Comparison of ENCODE assay signal across 7 mouse cellular contexts in genomic region chr5:29569378-29570280, GRCm38 (mm10). TPM values are rescaled to one million over a fixed set of nuclear protein-coding genes. Genes with fewer than 3 reads are reported as not detected.
DNase-seq lines count a peak whose midpoint lies in the region; ATAC-seq and TF ChIP-seq lines count a peak whose summit lies in the region.

No protein-coding gene starts in this region.

- ATAC-seq in lung, embryonic 16.5 days (ENCODE audit: low read depth), result peak; percentile 87
- peak; percentile 13 for ATAC-seq in activated CD4-positive, CD25-positive, alpha-beta regulatory T cell, adult 4 months
- no peak; the same call in none of the 2 replicates for ATAC-seq in forebrain, embryonic 11.5 days (replicated peaks; ENCODE audit: low FRiP score)
- ATAC-seq in midbrain, postnatal 0 days (ENCODE audit: low FRiP score), result peak; percentile 59

- H3K4me3 ChIP-seq in lung, embryonic 16.5 days (ENCODE audit: low read length), result peak overlapping the region; percentile 92
- peak overlapping the region; percentile 79 for H3K4me3 ChIP-seq in forebrain, embryonic 11.5 days (ENCODE audit: low read depth, low read length)
- peak overlapping the region; percentile 80 for H3K4me3 ChIP-seq in midbrain, postnatal 0 days (ENCODE audit: low read depth, low read length)

- no peak for DNase-seq in lung, postnatal 36 days
- DNase-seq in forebrain, embryonic 11.5 days (ENCODE audit: low spot score), result no peak
- DNase-seq in large intestine, adult 2 months (ENCODE audit: low read depth, low spot score), result peak; percentile 25
- DNase-seq in midbrain, postnatal 0 days (ENCODE audit: low spot score), result peak; percentile 46
- no peak for DNase-seq in frontal cortex, postnatal 25 days (ENCODE audit: low spot score in 2 of 2)

- H3K9me3 ChIP-seq in lung, embryonic 16.5 days (ENCODE audit: control insufficient read depth, low read length), result no peaks in the 10 kb centered on the region
- H3K9me3 ChIP-seq in forebrain, embryonic 11.5 days (ENCODE audit: control insufficient read depth, low read length), result no peaks in the 10 kb centered on the region
- H3K9me3 ChIP-seq in midbrain, postnatal 0 days (ENCODE audit: low read length), result no peaks in the 10 kb centered on the region

- no peaks in the 10 kb centered on the region for H3K27me3 ChIP-seq in lung, embryonic 16.5 days (ENCODE audit: control insufficient read depth, insufficient read depth, low read depth, low read length)
- no peaks in the 10 kb centered on the region for H3K27me3 ChIP-seq in forebrain, embryonic 11.5 days (ENCODE audit: control insufficient read depth, insufficient read depth, low read length)
- no peaks in the 10 kb centered on the region for H3K27me3 ChIP-seq in midbrain, postnatal 0 days (ENCODE audit: insufficient read depth, low read length)

- peak overlapping the region; percentile 83 for H3K9ac ChIP-seq in lung, embryonic 16.5 days (ENCODE audit: low read length)
- peak overlapping the region; percentile 79 for H3K9ac ChIP-seq in forebrain, embryonic 11.5 days (ENCODE audit: low read length)
- H3K9ac ChIP-seq in midbrain, postnatal 0 days (replicated peaks; ENCODE audit: low read length, poor library complexity, severe bottlenecking), result peak overlapping the region; percentile 83

- peaks cover 11% of the 10 kb centered on the region for H3K4me1 ChIP-seq in lung, embryonic 16.5 days (replicated peaks; ENCODE audit: control insufficient read depth, insufficient read depth, low read length)
- H3K4me1 ChIP-seq in forebrain, embryonic 11.5 days (replicated peaks; ENCODE audit: control insufficient read depth, insufficient read depth, low read length), result peaks cover 2% of the 10 kb centered on the region; the same call in 1 of the 2 replicates
- H3K4me1 ChIP-seq in midbrain, postnatal 0 days (ENCODE audit: insufficient read depth, low read length), result peaks cover 11% of the 10 kb centered on the region; the same call in 1 of the 2 replicates

- H3K36me3 ChIP-seq in lung, embryonic 16.5 days (ENCODE audit: control insufficient read depth, insufficient read depth, low read length), result no peaks in the 10 kb centered on the region
- H3K36me3 ChIP-seq in forebrain, embryonic 11.5 days (ENCODE audit: control insufficient read depth, insufficient read depth, low read length), result no peaks in the 10 kb centered on the region
- H3K36me3 ChIP-seq in midbrain, postnatal 0 days (ENCODE audit: insufficient read depth, low read length), result no peaks in the 10 kb centered on the region

- peak; percentile 42 for TF ChIP-seq CTCF in midbrain, postnatal 0 days (IDR thresholded peaks at IDR 0.05)

- WGBS in lung, embryonic 16.5 days, result 3% methylated on average over 54 of the region's 67 CpGs
- WGBS in forebrain, embryonic 11.5 days, result 2% methylated on average over 67 of the region's 67 CpGs
- WGBS in large intestine, adult 2 months, result 2% methylated on average over 67 of the region's 67 CpGs
- WGBS in midbrain, postnatal 0 days, result 2% methylated on average over 56 of the region's 67 CpGs

- peak overlapping the region; percentile 93 for H3K27ac ChIP-seq in lung, embryonic 16.5 days (ENCODE audit: low read length)
- peak overlapping the region; percentile 82 for H3K27ac ChIP-seq in forebrain, embryonic 11.5 days (ENCODE audit: low read depth, low read length)
- peak overlapping the region; percentile 95 for H3K27ac ChIP-seq in midbrain, postnatal 0 days (ENCODE audit: low read depth, low read length)

- H3K4me2 ChIP-seq in lung, embryonic 16.5 days (ENCODE audit: low read depth, low read length), result peak overlapping the region; percentile 94
- H3K4me2 ChIP-seq in forebrain, embryonic 11.5 days (ENCODE audit: low read depth, low read length, severe bottlenecking), result peak overlapping the region; percentile 66
- peak overlapping the region; percentile 78 for H3K4me2 ChIP-seq in midbrain, postnatal 0 days (ENCODE audit: low read depth, low read length, poor library complexity, severe bottlenecking)

RNA-seq across cellular contexts. Expression of gene Ube3c, which starts 0.6 kb away (rescaled TPM):
- polyA plus RNA-seq in lung, embryonic 16.5 days (2015; fragmentation: Nextera tagmentation; extraction: Ambion mirVana), result 10.6 and 11.1 TPM in 2 replicates
- polyA plus RNA-seq in activated CD4-positive, CD25-positive, alpha-beta regulatory T cell, adult 4 months (2017; shearing (Covaris generic)), result 10 to 100 TPM; 17.2 to 19.1 TPM
- 39.9 and 42.1 TPM in 2 replicates for polyA plus RNA-seq in forebrain, embryonic 11.5 days (2014; fragmentation: Nextera tagmentation; extraction: Ambion mirVana)
- polyA plus RNA-seq in large intestine, adult 2 months (2012; rRNA removed), result 12.2 and 14.0 TPM in 2 replicates
- 76.3 and 89.4 TPM in 2 replicates for total RNA-seq in midbrain, postnatal 0 days (2014; rRNA removed)
- 32.6 and 38.0 TPM in 2 replicates for polyA plus RNA-seq in midbrain, postnatal 0 days (2015; fragmentation: Nextera tagmentation; extraction: Ambion mirVana)

Comparison
In these comparisons a context has a peak if more than half of its experiments do, and no peak if none do; other contexts are left out.
1. DNase-seq: peak in large intestine, adult 2 months (single experiment) and midbrain, postnatal 0 days (single experiment); none in lung, postnatal 36 days (single experiment), forebrain, embryonic 11.5 days (single experiment) and frontal cortex, postnatal 25 days (0 of 2).
2. Peak in every context shown above with its lines, with median percentiles within 50 percentile points of each other: H3K27ac ChIP-seq, H3K4me2 ChIP-seq, H3K4me3 ChIP-seq and H3K9ac ChIP-seq.